Mouse (Mus musculus): ENCODE measurements around the gene Inmt. TPM values are rescaled to one million over a fixed set of nuclear protein-coding genes. Genes with fewer than 3 reads are reported as not detected.

The Inmt gene
- polyA plus RNA-seq, 1 experiment from 2014 or later: 5.9 TPM

DNA sequence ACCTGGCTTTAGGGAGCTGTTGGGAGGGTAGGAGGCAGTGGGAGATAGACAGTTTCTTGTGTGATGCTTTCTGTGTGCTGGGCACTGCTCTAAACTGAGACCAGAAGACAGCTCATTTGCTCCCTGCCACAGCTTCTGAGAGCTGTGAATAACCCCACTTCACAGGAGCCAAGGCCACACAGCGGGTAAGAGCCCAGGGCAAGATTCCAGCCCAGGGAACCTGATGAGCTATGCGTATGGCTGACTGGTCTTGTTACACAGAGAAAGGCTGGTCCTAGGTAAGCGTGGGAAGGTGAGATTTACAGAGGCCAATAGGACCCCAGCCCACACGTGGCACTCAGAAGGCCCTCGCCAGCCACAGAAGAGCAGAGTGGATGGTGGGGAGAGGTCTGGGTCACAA, 48.3 kb downstream of the Inmt start:
- H3K9ac ChIP-seq (ENCODE audit: low read depth, low read length): no peak overlapping the region
- no peak overlapping the region for H3K27ac ChIP-seq (replicated peaks; ENCODE audit: low read depth, low read length)
- H3K36me3 ChIP-seq (ENCODE audit: control insufficient read depth, insufficient read depth, low read length): no peaks in the 10 kb centered on the region
- ATAC-seq (ENCODE audit: low read depth): no peak
- 75% methylated on average over 5 of the region's 5 CpGs for WGBS
- no peaks in the 10 kb centered on the region for H3K9me3 ChIP-seq (ENCODE audit: control insufficient read depth, low read length)
- DNase-seq (ENCODE audit: low spot score): no peak
- H3K4me2 ChIP-seq (ENCODE audit: low read depth, low read length): no peak overlapping the region
- 0 out of 2 replicates have a peak, but pooled peaks cover 3% of the 10 kb centered on the region for H3K4me1 ChIP-seq (ENCODE audit: control insufficient read depth, insufficient read depth, low read length)
- H3K4me3 ChIP-seq (ENCODE audit: low read depth, low read length): no peak overlapping the region
- no peaks in the 10 kb centered on the region for H3K27me3 ChIP-seq (replicated peaks; ENCODE audit: control insufficient read depth, insufficient read depth, low read length)

DNA sequence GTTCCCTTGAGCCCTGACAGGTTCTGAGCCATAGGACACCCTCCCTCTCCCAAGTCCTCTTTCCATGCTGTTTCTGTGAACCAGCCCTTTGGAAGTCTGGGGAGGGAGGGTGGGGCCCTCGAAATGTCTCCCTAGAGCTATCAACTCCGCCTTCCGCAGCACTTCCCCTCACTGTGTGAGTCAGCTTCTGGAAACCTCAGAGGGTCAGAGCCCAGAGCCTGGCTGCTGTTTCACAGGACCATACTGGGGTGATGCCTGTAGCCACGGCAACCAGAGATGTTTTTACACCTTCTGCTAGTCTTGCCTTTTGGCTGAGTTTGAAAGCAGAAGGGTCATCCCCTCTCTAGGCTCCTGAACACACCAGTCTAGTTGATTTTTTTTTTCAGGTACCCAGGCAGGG, 51.8 kb downstream of the Inmt start:
- Histone ChIP-seq H3K36me3 (ENCODE audit: control insufficient read depth, insufficient read depth, low read length) (no peaks in the 10 kb centered on the region), H3K4me3 (ENCODE audit: low read depth, low read length) (no peak overlapping the region), H3K4me1 (ENCODE audit: control insufficient read depth, insufficient read depth, low read length) (0 out of 2 replicates have a peak, but pooled peaks cover 1% of the 10 kb centered on the region), H3K9ac (ENCODE audit: low read depth, low read length) (no peak overlapping the region), H3K27ac (replicated peaks; ENCODE audit: low read depth, low read length) (no peak overlapping the region), H3K27me3 (replicated peaks; ENCODE audit: control insufficient read depth, insufficient read depth, low read length) (peaks cover 25% of the 10 kb centered on the region), H3K4me2 (ENCODE audit: low read depth, low read length) (no peak overlapping the region), H3K9me3 (ENCODE audit: control insufficient read depth, low read length) (no peaks in the 10 kb centered on the region)
- no peak for ATAC-seq (ENCODE audit: low read depth)
- WGBS: 44% methylated on average over 4 of the region's 4 CpGs
- no peak for DNase-seq (ENCODE audit: low spot score)

Other genes starting within 250 kb of the Inmt start
- gene Nod1, start 202.4 kb downstream of the Inmt start, polyA plus RNA-seq (2014; fragmentation: Nextera tagmentation; extraction: Ambion mirVana): 7.5 and 7.8 TPM in 2 replicates
- gene Ggct, start 182.1 kb downstream of the Inmt start, polyA plus RNA-seq (2014; fragmentation: Nextera tagmentation; extraction: Ambion mirVana): 9.5 and 10.8 TPM in 2 replicates
- 142 and 154 TPM in 2 replicates for gene Gars, start 137.0 kb downstream of the Inmt start, polyA plus RNA-seq (2014; fragmentation: Nextera tagmentation; extraction: Ambion mirVana)
- gene Crhr2, start 42.0 kb downstream of the Inmt start, polyA plus RNA-seq (2014; fragmentation: Nextera tagmentation; extraction: Ambion mirVana): 0.51 and 0.84 TPM in 2 replicates
- gene Mindy4, start 28.3 kb upstream of the Inmt start, polyA plus RNA-seq (2014; fragmentation: Nextera tagmentation; extraction: Ambion mirVana): 16.2 and 18.2 TPM in 2 replicates
- 20.4 and 20.5 TPM in 2 replicates for gene Aqp1, start 161.4 kb upstream of the Inmt start, polyA plus RNA-seq (2014; fragmentation: Nextera tagmentation; extraction: Ambion mirVana)
- gene Ghrhr, start 201.3 kb upstream of the Inmt start, polyA plus RNA-seq (2014; fragmentation: Nextera tagmentation; extraction: Ambion mirVana): not detected in 2 replicates

Data from embryonic facial prominence, embryonic 14.5 days (tissue).